Mouse (Mus musculus) intestine, postnatal 0 days (tissue): ENCODE data around the gene Sema6b. TPM values are rescaled to one million over a fixed set of nuclear protein-coding genes. Genes with fewer than 3 reads are reported as not detected.

Experiments
- ATAC-seq: fragments of 200-750 bp; cut with Nextera tagmentation; 2 replicates; pipeline ENCODE4 v1.8.0; 2017; ENCODE audit warnings: mild to moderate bottlenecking, moderate TSS enrichment, moderate library complexity
- H3K27ac ChIP-seq: fragments of 300-500 bp; sonication (generic); 2 replicates; pipeline ENCODE4 v1.5.1; 2014; ENCODE audit warnings: mild to moderate bottlenecking, low read depth, low read length, moderate library complexity
- H3K27me3 ChIP-seq: fragments of 300-500 bp; sonication (generic); replicated peaks from 2 replicates; pipeline ENCODE4 v1.6.1; 2014; ENCODE audit warnings: low read length, mixed read lengths; ENCODE audit not compliant: control insufficient read depth, insufficient read depth
- H3K36me3 ChIP-seq: fragments of 300-500 bp; sonication (generic); 2 replicates; pipeline ENCODE4 v1.6.1; 2014; ENCODE audit warnings: mild to moderate bottlenecking, moderate library complexity; ENCODE audit not compliant: control insufficient read depth, insufficient read depth
- H3K4me1 ChIP-seq: fragments of 300-500 bp; sonication (generic); replicated peaks from 2 replicates; pipeline ENCODE4 v1.6.1; 2014; ENCODE audit warnings: antibody characterized with exemption, low read length, mixed read lengths; ENCODE audit not compliant: control insufficient read depth, insufficient read depth
- H3K4me2 ChIP-seq: fragments of 300-500 bp; sonication (generic); replicated peaks from 2 replicates; pipeline ENCODE4 v1.6.1; 2014; ENCODE audit warnings: low read depth, mild to moderate bottlenecking, moderate library complexity
- H3K4me3 ChIP-seq: fragments of 300-500 bp; sonication (generic); 2 replicates; pipeline ENCODE4 v1.5.1; 2014; ENCODE audit warnings: low read depth, low read length
- H3K9ac ChIP-seq: fragments of 300-500 bp; sonication (generic); 2 replicates; pipeline ENCODE4 v1.6.1; 2014; ENCODE audit warnings: mild to moderate bottlenecking, low read depth, low read length
- H3K9me3 ChIP-seq: fragments of 300-500 bp; sonication (generic); 2 replicates; pipeline ENCODE4 v1.6.1; 2016; ENCODE audit warnings: mixed run types; ENCODE audit not compliant: control insufficient read depth
- CTCF ChIP-seq: sonication (generic); IDR thresholded peaks from 2 replicates; pipeline ENCODE4 v1.5.1; 2016; ENCODE audit warnings: low read depth, mild to moderate bottlenecking, control low read depth, antibody characterized with exemption, moderate library complexity
- WGBS: fragments of 180-500 bp; shearing (Covaris S2); extraction: QIAGEN DNeasy Blood & Tissue Kit; methylation state at CpG from one replicate; pipeline ENCODE4 v1.1.7; 2014; 5-methylcytosine and 5-hydroxymethylcytosine counted together
- polyA plus RNA-seq: library from polyadenylated mRNA; unstranded; fragments of >200 nt; fragmentation: Nextera tagmentation; extraction: Ambion mirVana; gene quantifications from 2 replicates; pipeline ENCODE4 v1.2.1, GENCODE M21; 2015

Sema6b gene
- polyA plus RNA-seq, 1 experiment from 2014 or later: 1.1 TPM

DNA sequence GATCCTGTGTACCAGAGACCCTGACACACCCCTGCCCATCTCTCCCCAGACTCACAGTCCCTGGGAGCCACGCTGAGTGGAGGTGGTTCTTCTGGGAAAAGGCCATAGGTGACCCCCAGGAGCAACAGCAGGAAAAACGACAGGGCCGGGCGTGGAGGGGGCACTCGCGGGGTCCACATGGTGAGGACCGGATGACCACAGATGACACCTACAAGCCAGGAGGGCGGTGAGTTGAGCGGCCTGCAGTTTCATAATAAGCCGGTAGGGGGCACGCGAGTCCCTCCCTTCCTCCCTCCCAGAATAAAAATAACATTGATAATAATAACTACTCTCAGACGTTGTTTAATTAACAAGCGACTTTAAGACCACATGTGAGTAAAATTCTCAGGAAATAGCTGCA lies 7.5 kb downstream of the Sema6b start:
- Histone ChIP-seq H3K27ac (no peak overlapping the region), H3K36me3 (peaks cover 12% of the 10 kb centered on the region), H3K4me3 (no peak overlapping the region), H3K4me1 (peaks cover 10% of the 10 kb centered on the region; the same call in 1 of the 2 replicates), H3K9ac (no peak overlapping the region), H3K4me2 (peak overlapping the region; percentile 41), H3K27me3 (no peaks in the 10 kb centered on the region), H3K9me3 (no peaks in the 10 kb centered on the region)
- no peak for ATAC-seq
- WGBS: 3% methylated on average over 14 of the region's 14 CpGs
- peak; percentile 86 for TF ChIP-seq CTCF

DNA sequence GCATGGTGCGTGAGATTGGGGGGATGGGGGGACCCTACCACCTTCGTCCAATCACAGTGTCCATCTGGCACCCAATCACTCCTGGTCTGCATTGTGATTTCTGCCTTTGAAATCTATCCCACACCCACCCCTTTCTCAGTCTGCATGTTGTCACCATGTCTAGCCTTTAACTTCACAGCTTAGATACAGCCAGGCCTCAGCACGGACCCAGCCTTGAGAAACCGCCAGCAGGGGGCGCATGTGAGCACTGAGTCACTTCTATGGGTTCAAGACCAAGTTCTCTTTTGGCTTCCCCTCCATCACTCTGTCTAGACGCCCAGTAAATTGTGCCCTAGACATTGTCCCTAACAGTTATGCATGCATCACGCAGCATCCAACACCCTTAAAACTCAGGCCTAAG lies 8.3 kb downstream of the Sema6b start:
- no peak overlapping the region for H3K27ac ChIP-seq
- no peaks in the 10 kb centered on the region for H3K9me3 ChIP-seq
- H3K36me3 ChIP-seq: peaks cover 12% of the 10 kb centered on the region
- WGBS: 43% methylated on average over 7 of the region's 7 CpGs
- H3K4me1 ChIP-seq: peaks cover 10% of the 10 kb centered on the region; the same call in 1 of the 2 replicates
- no peak for ATAC-seq
- no peaks in the 10 kb centered on the region for H3K27me3 ChIP-seq
- no peak overlapping the region for H3K4me3 ChIP-seq
- no peak overlapping the region for H3K9ac ChIP-seq
- H3K4me2 ChIP-seq: no peak overlapping the region
- peak; percentile 82 for TF ChIP-seq CTCF

DNA sequence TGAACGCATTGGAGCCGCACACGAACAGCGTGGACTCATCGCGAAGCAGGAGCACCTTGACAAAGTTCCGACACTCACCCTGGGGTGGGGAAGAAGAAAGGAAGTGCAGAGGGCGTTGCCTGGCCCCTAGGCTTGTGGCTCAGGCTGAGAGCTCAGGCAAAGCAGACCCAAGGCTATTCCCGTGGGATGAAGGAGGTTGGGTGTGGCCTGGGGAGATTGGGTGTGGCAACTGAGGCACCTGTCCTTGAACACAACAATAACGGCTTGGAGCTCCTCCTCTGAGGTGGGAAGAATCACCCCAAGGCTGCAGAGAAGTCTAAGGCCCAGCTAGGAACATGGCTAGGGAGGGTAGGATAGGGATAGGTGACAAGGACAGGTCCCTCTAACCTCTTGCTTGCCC lies 9.0 kb downstream of the Sema6b start:
- Histone ChIP-seq H3K27ac (no peak overlapping the region), H3K9ac (no peak overlapping the region), H3K9me3 (no peaks in the 10 kb centered on the region), H3K27me3 (no peaks in the 10 kb centered on the region), H3K4me1 (peaks cover 10% of the 10 kb centered on the region; the same call in 1 of the 2 replicates), H3K4me2 (no peak overlapping the region), H3K36me3 (peaks cover 12% of the 10 kb centered on the region), H3K4me3 (no peak overlapping the region)
- ATAC-seq: no peak
- TF ChIP-seq CTCF: no peak
- WGBS: 84% methylated on average over 10 of the region's 10 CpGs

DNA sequence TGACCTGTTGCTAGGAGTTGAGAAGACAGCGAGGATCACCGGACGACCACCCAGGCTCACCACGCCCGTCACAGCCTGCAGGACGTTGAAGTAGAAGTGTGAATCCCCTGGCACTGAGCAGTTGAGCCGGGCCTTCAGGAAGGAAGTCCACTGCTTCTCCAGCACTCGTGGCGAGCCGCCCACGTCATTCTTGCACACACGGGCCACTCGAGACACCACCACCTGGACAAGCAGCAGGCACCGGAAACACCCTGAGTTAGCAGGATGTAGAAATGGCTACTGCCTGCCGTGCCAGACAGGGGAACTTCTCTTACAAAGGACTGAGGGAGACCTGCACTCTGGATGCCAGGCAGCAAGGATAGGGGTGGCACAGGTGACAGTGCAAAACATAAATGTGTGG lies 11.9 kb downstream of the Sema6b start:
- no peak overlapping the region for H3K4me2 ChIP-seq
- H3K9me3 ChIP-seq: no peaks in the 10 kb centered on the region
- no peak overlapping the region for H3K4me3 ChIP-seq
- H3K27ac ChIP-seq: no peak overlapping the region
- peaks cover 12% of the 10 kb centered on the region for H3K27me3 ChIP-seq
- H3K4me1 ChIP-seq: peaks cover 3% of the 10 kb centered on the region
- TF ChIP-seq CTCF: no peak
- H3K9ac ChIP-seq: no peak overlapping the region
- no peak for ATAC-seq
- 75% methylated on average over 15 of the region's 15 CpGs for WGBS
- peaks cover 14% of the 10 kb centered on the region for H3K36me3 ChIP-seq

DNA sequence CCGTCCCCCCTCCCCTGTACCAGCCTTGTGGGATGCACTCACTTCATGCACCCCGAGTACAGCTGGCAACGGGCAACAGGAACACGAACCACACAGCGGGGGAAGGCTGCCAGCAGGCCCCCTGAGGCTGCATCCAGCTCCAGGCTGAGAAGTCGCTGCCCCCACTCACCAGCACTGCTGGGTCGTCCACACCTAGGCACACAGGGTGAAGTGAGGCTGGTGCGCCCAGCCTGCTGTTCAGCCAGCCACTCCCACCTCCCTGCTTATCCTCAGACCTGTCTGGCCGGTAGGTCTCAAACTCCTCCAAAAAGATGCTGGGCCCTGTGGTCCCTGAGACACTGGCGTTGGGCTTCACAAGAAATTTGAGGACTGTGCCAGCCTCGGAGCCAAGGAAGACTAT lies 14.0 kb downstream of the Sema6b start:
- peaks cover 17% of the 10 kb centered on the region for H3K36me3 ChIP-seq
- H3K9me3 ChIP-seq: peaks cover 9% of the 10 kb centered on the region
- peaks cover 31% of the 10 kb centered on the region for H3K27me3 ChIP-seq
- no peak overlapping the region for H3K9ac ChIP-seq
- TF ChIP-seq CTCF: no peak
- H3K4me1 ChIP-seq: no peaks in the 10 kb centered on the region; the same call in 1 of the 2 replicates
- no peak overlapping the region for H3K27ac ChIP-seq
- no peak overlapping the region for H3K4me3 ChIP-seq
- no peak for ATAC-seq
- 74% methylated on average over 11 of the region's 11 CpGs for WGBS
- H3K4me2 ChIP-seq: no peak overlapping the region

DNA sequence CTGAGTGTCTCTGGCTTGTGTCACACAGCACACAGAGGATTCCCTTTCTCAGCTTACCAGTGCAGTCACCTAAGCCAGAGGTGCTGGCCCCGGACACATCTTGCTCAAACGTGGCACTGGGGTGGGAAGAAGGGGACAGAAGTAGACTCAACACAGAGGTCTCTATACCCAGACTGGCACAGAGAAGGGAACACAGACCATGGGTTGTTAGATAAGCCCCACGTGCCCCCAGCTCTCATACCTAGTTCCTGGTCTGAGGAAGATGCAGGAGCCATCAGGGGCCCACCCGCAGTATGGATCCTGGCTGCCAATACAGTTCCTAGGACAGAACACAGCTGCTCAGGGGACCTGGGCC lies 14.9 kb downstream of the Sema6b start:
- no peak overlapping the region for H3K27ac ChIP-seq
- ATAC-seq: no peak
- TF ChIP-seq CTCF: no peak
- H3K4me1 ChIP-seq: no peaks in the 10 kb centered on the region; the same call in 1 of the 2 replicates
- 94% methylated on average over 4 of the region's 4 CpGs for WGBS
- no peak overlapping the region for H3K4me2 ChIP-seq
- peaks cover 9% of the 10 kb centered on the region for H3K9me3 ChIP-seq
- no peak overlapping the region for H3K4me3 ChIP-seq
- H3K36me3 ChIP-seq: peaks cover 9% of the 10 kb centered on the region
- no peak overlapping the region for H3K9ac ChIP-seq
- peaks cover 40% of the 10 kb centered on the region for H3K27me3 ChIP-seq
